Mouse (Mus musculus) layer of hippocampus, adult 18-20 months (tissue): ENCODE measurements around the gene Ndnf. TPM values are rescaled to one million over a fixed set of nuclear protein-coding genes. Genes with fewer than 3 reads are reported as not detected.

Experiments used
- DNase-seq, 2 experiments: peaks; one replicate each; pipeline ENCODE4 v3.0.0; 2022; ENCODE audit warnings: low spot score in 2 of 2
- long read RNA-seq: library from polyadenylated mRNA; stranded (forward); transcript quantifications from one replicate; pipeline ENCODE4 v2.0.0, GENCODE M21; 2021
- total RNA-seq, 2 experiments: library from RNA; stranded (reverse); gene quantifications; 2 replicates each; pipeline ENCODE4 v1.2.3; 2021

The Ndnf gene
- 10 to 100 TPM; 13.4 to 14.7 TPM for total RNA-seq
- long read RNA-seq, full-length matches to known transcripts, result 6 of 7 reads
- long read RNA-seq, partial matches to known transcripts, result 0 of 7 reads
- long read RNA-seq, other reads (novel, unspliced or antisense), result 1 of 7 reads

- peak in 1 of 2 experiments; percentile 29 for DNase-seq
Measured at GRCm38 (mm10) chr6:65671451-65671850, at the start of gene Ndnf. Gene Ndnf (plus strand): TSS chr6:65671590.

- no peak for DNase-seq
Measured at GRCm38 (mm10) chr6:65623016-65623715, 48.2 kb upstream of the Ndnf start.

GRCm38 (mm10) chr6:65630578-65630977 lies 40.8 kb upstream of the Ndnf start:
- DNase-seq, result no peak

GRCm38 (mm10) chr6:65632184-65632583 lies 39.2 kb upstream of the Ndnf start:
- no peak for DNase-seq

- DNase-seq, result no peak
Measured at GRCm38 (mm10) chr6:65642431-65642830, 29.0 kb upstream of the Ndnf start.

- no peak for DNase-seq
Measured at GRCm38 (mm10) chr6:65644110-65644509, 27.3 kb upstream of the Ndnf start.

- no peak for DNase-seq
Measured at GRCm38 (mm10) chr6:65646408-65646807, 25.0 kb upstream of the Ndnf start.

- no peak for DNase-seq
Measured at GRCm38 (mm10) chr6:65647731-65648130, 23.7 kb upstream of the Ndnf start.

GRCm38 (mm10) chr6:65651376-65651775 lies 20.0 kb upstream of the Ndnf start:
- DNase-seq, result peak in 1 of 2 experiments; percentile 19

- no peak for DNase-seq
Measured at GRCm38 (mm10) chr6:65661272-65661671, 10.1 kb upstream of the Ndnf start.

GRCm38 (mm10) chr6:65662050-65662449 lies 9.3 kb upstream of the Ndnf start:
- no peak for DNase-seq

GRCm38 (mm10) chr6:65663990-65664389 lies 7.4 kb upstream of the Ndnf start:
- no peak for DNase-seq

- no peak for DNase-seq
Measured at GRCm38 (mm10) chr6:65666295-65666694, 5.1 kb upstream of the Ndnf start.

- no peak for DNase-seq
Measured at GRCm38 (mm10) chr6:65669971-65670370, 1.4 kb upstream of the Ndnf start.

- no peak for DNase-seq
Measured at GRCm38 (mm10) chr6:65670981-65671411, 394 bp upstream of the Ndnf start.

GRCm38 (mm10) chr6:65672131-65673031 lies 991 bp downstream of the Ndnf start:
- no peak for DNase-seq

- DNase-seq, result peak in 1 of 2 experiments; percentile 47
Measured at GRCm38 (mm10) chr6:65693938-65694337, 22.5 kb downstream of the Ndnf start.

- DNase-seq, result no peak
Measured at GRCm38 (mm10) chr6:65720676-65721075, 49.3 kb downstream of the Ndnf start.

- DNase-seq, result no peak
Measured at GRCm38 (mm10) chr6:65725677-65726076, 54.3 kb downstream of the Ndnf start.

- no peak for DNase-seq
Measured at GRCm38 (mm10) chr6:65728261-65728660, 56.9 kb downstream of the Ndnf start.

GRCm38 (mm10) chr6:65739442-65739841 lies 68.1 kb downstream of the Ndnf start:
- DNase-seq, result no peak
